Mouse (Mus musculus): ENCODE measurements around the gene Gpc5. TPM values are rescaled to one million over a fixed set of nuclear protein-coding genes. Genes with fewer than 3 reads are reported as not detected.
A peak's percentile ranks its signal among the peaks of the same experiment; 100 is the strongest.

Gpc5 gene
- total and polyA plus RNA-seq, 2 experiments from 2014 or later = 13.8 to 23.0 TPM

DNA sequence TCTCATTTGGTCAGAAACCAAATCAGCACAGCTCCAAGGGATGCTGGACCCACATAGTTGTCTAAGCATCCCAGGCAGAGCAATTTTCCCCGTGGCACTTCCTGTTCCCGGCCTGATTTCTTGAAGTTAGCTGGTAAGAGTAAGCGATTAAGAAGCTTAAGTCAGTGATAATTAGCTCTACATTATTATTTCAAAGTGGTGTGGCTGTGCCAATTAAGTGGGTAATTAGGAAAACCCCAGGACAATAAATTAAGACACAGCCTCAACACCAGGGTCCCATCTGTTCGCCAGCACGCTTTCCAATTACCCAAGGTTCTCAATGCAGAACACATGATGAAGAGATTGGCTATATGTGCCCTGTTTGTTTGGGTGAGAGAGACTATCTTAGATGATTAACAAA is 314.6 kb downstream of the Gpc5 start:
- H3K9me3 ChIP-seq (ENCODE audit: low read length) = no peaks in the 10 kb centered on the region
- no peak overlapping the region for H3K4me2 ChIP-seq (ENCODE audit: low read depth, low read length, poor library complexity, severe bottlenecking)
- 46% methylated on average over 5 of the region's 5 CpGs for WGBS
- ATAC-seq (ENCODE audit: low FRiP score) = no peak
- H3K36me3 ChIP-seq (ENCODE audit: insufficient read depth, low read length) = no peaks in the 10 kb centered on the region
- H3K4me3 ChIP-seq (ENCODE audit: low read depth, low read length) = no peak overlapping the region
- H3K4me1 ChIP-seq (ENCODE audit: insufficient read depth, low read length) = no peaks in the 10 kb centered on the region
- no peaks in the 10 kb centered on the region for H3K27me3 ChIP-seq (ENCODE audit: insufficient read depth, low read length)
- TF ChIP-seq CTCF (IDR thresholded peaks at IDR 0.05) = no peak
- DNase-seq (ENCODE audit: low spot score) = peak; percentile 55
- no peak overlapping the region for H3K27ac ChIP-seq (ENCODE audit: low read depth, low read length)
- no peak overlapping the region for H3K9ac ChIP-seq (replicated peaks; ENCODE audit: low read length, poor library complexity, severe bottlenecking)

DNA sequence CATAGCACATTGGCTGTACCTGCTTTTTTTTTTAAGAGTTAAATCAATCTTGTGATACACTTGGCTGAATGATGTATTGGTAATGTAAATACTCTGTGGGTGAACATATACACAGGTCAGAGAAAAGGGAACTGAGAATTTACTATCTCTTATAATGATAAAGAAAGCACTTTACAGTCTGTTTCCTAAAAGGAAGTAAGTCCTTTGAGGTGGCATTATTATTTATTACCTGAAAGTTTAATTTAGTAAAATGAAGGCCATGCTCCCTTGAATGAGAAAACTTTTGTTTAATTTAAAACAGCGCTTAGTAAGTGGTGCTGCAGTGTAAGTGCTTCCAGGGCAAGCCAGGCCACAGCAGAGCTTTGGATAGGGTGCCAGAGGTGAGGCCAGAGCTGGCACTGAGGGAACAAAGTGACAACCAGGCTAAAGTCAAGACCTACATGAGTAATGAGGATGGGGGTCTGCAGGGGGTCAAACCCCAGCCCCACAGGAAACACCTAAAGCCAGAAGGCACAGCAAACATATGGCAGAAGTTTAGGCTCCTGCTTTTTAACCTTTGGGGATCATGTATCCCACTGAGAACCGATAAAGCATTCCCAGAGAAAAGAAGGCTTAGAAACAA is 315.4 kb downstream of the Gpc5 start:
- DNase-seq (ENCODE audit: low spot score) = no peak
- TF ChIP-seq CTCF (IDR thresholded peaks at IDR 0.05) = no peak
- 73% methylated on average over 2 of the region's 2 CpGs for WGBS
- Histone ChIP-seq H3K9ac (replicated peaks; ENCODE audit: low read length, poor library complexity, severe bottlenecking) (no peak overlapping the region), H3K9me3 (ENCODE audit: low read length) (no peaks in the 10 kb centered on the region), H3K4me1 (ENCODE audit: insufficient read depth, low read length) (no peaks in the 10 kb centered on the region), H3K27me3 (ENCODE audit: insufficient read depth, low read length) (no peaks in the 10 kb centered on the region), H3K36me3 (ENCODE audit: insufficient read depth, low read length) (no peaks in the 10 kb centered on the region), H3K4me2 (ENCODE audit: low read depth, low read length, poor library complexity, severe bottlenecking) (no peak overlapping the region), H3K27ac (ENCODE audit: low read depth, low read length) (no peak overlapping the region), H3K4me3 (ENCODE audit: low read depth, low read length) (no peak overlapping the region)
- ATAC-seq (ENCODE audit: low FRiP score) = no peak

DNA sequence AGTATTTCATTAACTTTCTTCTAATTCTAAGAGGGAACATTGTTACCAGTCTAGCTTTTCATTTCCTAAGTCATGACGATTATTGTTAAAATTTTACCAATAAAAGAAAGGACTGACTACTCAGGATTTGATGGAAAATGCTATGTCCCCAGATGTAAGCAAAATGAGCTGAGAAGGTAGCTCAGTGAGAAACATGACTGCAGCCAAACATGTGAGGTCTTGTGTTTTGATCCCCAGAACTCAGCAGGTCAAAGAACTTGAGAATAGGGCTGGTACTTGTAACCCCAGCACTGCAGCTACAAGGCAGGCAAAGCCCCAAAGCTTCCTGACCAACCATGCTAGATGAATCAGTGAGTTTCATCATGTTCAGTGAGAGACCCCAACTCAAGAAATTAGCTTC is 318.9 kb downstream of the Gpc5 start:
- Histone ChIP-seq H3K27ac (ENCODE audit: low read depth, low read length) (no peak overlapping the region), H3K4me2 (ENCODE audit: low read depth, low read length, poor library complexity, severe bottlenecking) (no peak overlapping the region), H3K4me3 (ENCODE audit: low read depth, low read length) (no peak overlapping the region), H3K9ac (replicated peaks; ENCODE audit: low read length, poor library complexity, severe bottlenecking) (no peak overlapping the region), H3K27me3 (ENCODE audit: insufficient read depth, low read length) (no peaks in the 10 kb centered on the region), H3K4me1 (ENCODE audit: insufficient read depth, low read length) (no peaks in the 10 kb centered on the region), H3K9me3 (ENCODE audit: low read length) (no peaks in the 10 kb centered on the region), H3K36me3 (ENCODE audit: insufficient read depth, low read length) (no peaks in the 10 kb centered on the region)
- ATAC-seq (ENCODE audit: low FRiP score) (no peak), DNase-seq (ENCODE audit: low spot score) (no peak)
- 90% methylated on average over 1 of the region's 1 CpGs for WGBS
- no peak for TF ChIP-seq CTCF (IDR thresholded peaks at IDR 0.05)

DNA sequence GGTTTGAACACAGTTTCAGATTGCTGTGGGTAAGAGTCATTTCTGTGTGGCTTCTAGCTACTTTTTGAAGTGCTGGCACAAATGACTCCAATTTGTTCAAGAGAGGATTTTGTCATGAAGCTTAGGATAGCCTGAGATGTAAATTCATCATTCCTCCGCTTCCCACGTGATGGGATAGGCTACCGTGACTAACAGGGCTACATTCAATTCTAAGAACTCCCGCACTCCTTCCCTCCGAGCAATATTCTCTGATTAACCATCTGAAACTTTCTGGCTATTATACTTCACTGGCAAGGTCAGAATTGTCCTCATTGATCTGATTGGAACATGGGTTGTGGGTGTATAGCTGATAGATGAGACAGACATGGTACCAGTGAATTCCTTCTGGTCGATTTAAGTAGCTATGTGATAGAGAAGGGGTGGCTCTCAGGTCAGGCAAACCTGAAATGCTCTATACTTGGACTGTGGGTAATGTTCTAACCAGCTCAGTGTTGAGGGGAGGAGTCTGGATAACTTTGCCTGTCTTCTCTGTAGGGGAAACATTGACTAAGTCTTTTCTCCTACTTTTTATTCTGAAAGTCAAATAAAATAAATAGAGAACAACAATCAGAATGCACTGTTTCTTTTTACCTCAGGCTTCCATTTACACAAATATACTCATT is 319.6 kb downstream of the Gpc5 start:
- no peak for ATAC-seq (ENCODE audit: low FRiP score)
- 31% methylated on average over 6 of the region's 6 CpGs for WGBS
- no peaks in the 10 kb centered on the region for H3K27me3 ChIP-seq (ENCODE audit: insufficient read depth, low read length)
- DNase-seq (ENCODE audit: low spot score) = no peak
- no peaks in the 10 kb centered on the region for H3K36me3 ChIP-seq (ENCODE audit: insufficient read depth, low read length)
- H3K4me2 ChIP-seq (ENCODE audit: low read depth, low read length, poor library complexity, severe bottlenecking) = no peak overlapping the region
- H3K9me3 ChIP-seq (ENCODE audit: low read length) = no peaks in the 10 kb centered on the region
- no peaks in the 10 kb centered on the region for H3K4me1 ChIP-seq (ENCODE audit: insufficient read depth, low read length)
- H3K9ac ChIP-seq (replicated peaks; ENCODE audit: low read length, poor library complexity, severe bottlenecking) = no peak overlapping the region
- no peak overlapping the region for H3K27ac ChIP-seq (ENCODE audit: low read depth, low read length)
- no peak for TF ChIP-seq CTCF (IDR thresholded peaks at IDR 0.05)
- no peak overlapping the region for H3K4me3 ChIP-seq (ENCODE audit: low read depth, low read length)

DNA sequence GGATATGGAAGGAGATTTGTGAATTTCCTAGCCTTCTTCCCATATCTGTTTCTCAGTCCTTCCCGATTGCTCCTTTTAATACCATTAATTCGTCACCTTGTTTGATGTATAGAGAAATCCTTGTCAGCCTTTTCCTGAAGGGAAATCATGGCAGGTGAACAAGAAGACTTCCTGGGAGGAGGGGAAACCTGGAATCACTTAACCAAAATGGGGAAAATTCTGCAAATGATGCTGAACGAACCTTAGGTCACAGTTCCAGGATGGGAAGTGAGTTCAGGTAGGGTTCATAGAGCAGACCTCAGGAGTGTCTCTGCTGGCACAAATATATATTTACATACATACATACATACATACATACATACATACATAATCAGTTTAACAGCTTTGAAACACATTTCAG is 320.8 kb downstream of the Gpc5 start:
- TF ChIP-seq CTCF (IDR thresholded peaks at IDR 0.05) = no peak
- Histone ChIP-seq H3K4me3 (ENCODE audit: low read depth, low read length) (no peak overlapping the region), H3K27me3 (ENCODE audit: insufficient read depth, low read length) (no peaks in the 10 kb centered on the region), H3K9ac (replicated peaks; ENCODE audit: low read length, poor library complexity, severe bottlenecking) (no peak overlapping the region), H3K4me2 (ENCODE audit: low read depth, low read length, poor library complexity, severe bottlenecking) (no peak overlapping the region), H3K36me3 (ENCODE audit: insufficient read depth, low read length) (no peaks in the 10 kb centered on the region), H3K9me3 (ENCODE audit: low read length) (no peaks in the 10 kb centered on the region), H3K4me1 (ENCODE audit: insufficient read depth, low read length) (no peaks in the 10 kb centered on the region), H3K27ac (ENCODE audit: low read depth, low read length) (no peak overlapping the region)
- DNase-seq (ENCODE audit: low spot score) (no peak), ATAC-seq (ENCODE audit: low FRiP score) (no peak)
- 75% methylated on average over 3 of the region's 3 CpGs for WGBS

DNA sequence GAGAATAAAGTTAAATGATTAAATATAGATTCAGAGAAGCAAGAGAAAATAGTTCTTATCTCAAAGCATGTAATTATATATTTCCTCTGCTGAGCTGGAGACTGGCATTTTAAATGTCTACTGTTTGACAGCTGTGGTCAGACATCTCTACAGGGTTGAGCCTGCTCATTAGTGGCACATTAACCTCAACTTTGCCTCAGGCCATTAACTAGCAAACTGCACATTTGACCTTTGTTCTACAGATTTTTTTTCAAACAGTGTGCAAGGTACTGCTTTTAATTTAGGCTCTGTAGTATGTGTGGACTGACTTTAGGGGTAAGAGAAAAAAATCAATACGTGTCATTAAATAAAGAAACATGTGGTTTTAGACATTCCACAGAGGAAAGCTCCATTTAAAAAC is 321.4 kb downstream of the Gpc5 start:
- no peak for TF ChIP-seq CTCF (IDR thresholded peaks at IDR 0.05)
- Histone ChIP-seq H3K9ac (replicated peaks; ENCODE audit: low read length, poor library complexity, severe bottlenecking) (no peak overlapping the region), H3K9me3 (ENCODE audit: low read length) (no peaks in the 10 kb centered on the region), H3K4me2 (ENCODE audit: low read depth, low read length, poor library complexity, severe bottlenecking) (no peak overlapping the region), H3K27me3 (ENCODE audit: insufficient read depth, low read length) (no peaks in the 10 kb centered on the region), H3K4me1 (ENCODE audit: insufficient read depth, low read length) (no peaks in the 10 kb centered on the region), H3K27ac (ENCODE audit: low read depth, low read length) (no peak overlapping the region), H3K36me3 (ENCODE audit: insufficient read depth, low read length) (no peaks in the 10 kb centered on the region), H3K4me3 (ENCODE audit: low read depth, low read length) (no peak overlapping the region)
- 71% methylated on average over 1 of the region's 1 CpGs for WGBS
- DNase-seq (ENCODE audit: low spot score) = no peak
- ATAC-seq (ENCODE audit: low FRiP score) = no peak
